Mouse (Mus musculus) cortical plate, adult 2 months (tissue): ENCODE results near the gene Col1a1.

Source experiments
- CTCF ChIP-seq: fragments of 200-500 bp; IDR thresholded peaks from 2 replicates; pipeline ENCODE4 v1.5.1; 2011; ENCODE audit warnings: mild to moderate bottlenecking, control low read depth, low read length; ENCODE audit not compliant: insufficient read depth; ENCODE audit errors: extremely low read depth
- POLR2A ChIP-seq: fragments of 200-500 bp; IDR thresholded peaks from 2 replicates; pipeline ENCODE4 v1.6.1; 2011; ENCODE audit warnings: mild to moderate bottlenecking, low read length, control low read depth; ENCODE audit not compliant: insufficient read depth; ENCODE audit errors: extremely low read depth

GRCm38 (mm10) chr11:95001058-95001457, 65.0 kb downstream of the Col1a1 start:
- TF ChIP-seq CTCF (peak; percentile 92), POLR2A (no peak)
